In the genomic region with DNA sequence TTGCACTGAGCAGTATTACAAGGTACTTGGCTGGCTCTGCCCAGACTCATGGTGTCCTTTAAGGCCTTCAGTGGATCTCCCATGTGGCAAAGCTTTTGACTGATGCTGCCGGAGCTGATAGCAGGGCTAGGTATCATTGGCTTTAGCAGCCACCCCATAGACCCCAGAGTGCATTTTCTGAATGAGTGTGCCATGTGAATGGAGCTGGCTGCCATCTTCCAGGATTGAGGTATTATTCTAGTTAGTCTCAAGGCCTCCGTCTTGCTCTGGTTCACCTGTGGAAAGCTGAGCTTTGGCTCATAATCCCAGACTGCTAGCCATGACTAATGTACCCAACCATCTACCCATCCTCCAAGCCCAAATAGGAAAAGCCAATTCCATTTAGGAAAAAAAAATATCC, we compare ENCODE assay signal across 14 mouse cellular contexts.
"Had no signal": no experiment of that assay in that cellular context is flagged by ENCODE, and none has a peak within 500 bp of the region (broad histone marks: within the 10 kb centered on the region; RNA-seq: fewer than 3 reads in every experiment).

No protein-coding gene starts in this region.

- H3K4me1 ChIP-seq: lung, embryonic 15.5 days; midbrain, embryonic 13.5 days; neural tube, embryonic 12.5 days; stomach, embryonic 15.5 days had no signal

- H3K4me3 ChIP-seq: layer of hippocampus, adult 2 months; liver, embryonic 13.5 days; lung, embryonic 15.5 days; megakaryocyte, embryonic 14.5 days; midbrain, embryonic 13.5 days; neural tube, embryonic 12.5 days; stomach, embryonic 15.5 days had no signal

- H3K27ac ChIP-seq: layer of hippocampus, adult 2 months; liver, embryonic 13.5 days; lung, embryonic 15.5 days; macrophage; midbrain, embryonic 13.5 days; neural tube, embryonic 12.5 days; stomach, embryonic 15.5 days had no signal

- H3K9ac ChIP-seq: liver, embryonic 13.5 days; liver, postnatal 0 days; lung, embryonic 15.5 days; midbrain, embryonic 13.5 days; neural tube, embryonic 12.5 days; stomach, embryonic 15.5 days had no signal

- H3K27me3 ChIP-seq: liver, embryonic 13.5 days; lung, embryonic 15.5 days; megakaryocyte, embryonic 14.5 days; midbrain, embryonic 13.5 days; neural tube, embryonic 12.5 days; stomach, embryonic 15.5 days had no signal

- DNase-seq: kidney, postnatal 10 days; kidney, postnatal 4 days; liver, embryonic 13.5 days; lung, postnatal 14 days; thymus, postnatal 4 days had no signal

- ATAC-seq: intestine, embryonic 16.5 days; liver, postnatal 0 days; midbrain, embryonic 13.5 days had no signal

- H3K9me3 ChIP-seq: liver, embryonic 13.5 days; lung, embryonic 15.5 days; midbrain, embryonic 13.5 days; neural tube, embryonic 12.5 days; stomach, embryonic 15.5 days had no signal

- H3K4me2 ChIP-seq: liver, embryonic 13.5 days; lung, embryonic 15.5 days; midbrain, embryonic 13.5 days; neural tube, embryonic 12.5 days; stomach, embryonic 15.5 days had no signal
